Mouse (Mus musculus) kidney, adult 9 months (tissue): ENCODE data around the gene Dnm3.
"Not testable (repeated sequence)": the region's sequence is repeated elsewhere in the genome, so short reads cannot be mapped to it uniquely, and the experiment has no call there.

Experiments used
- DNase-seq: peaks from one replicate; pipeline ENCODE4 v3.0.0; 2022

The Dnm3 gene

GRCm38 (mm10) chr1:162425930-162426478 lies 51.8 kb downstream of the Dnm3 start:
- DNase-seq, result no peak

GRCm38 (mm10) chr1:162422826-162423225 lies 55.0 kb downstream of the Dnm3 start:
- DNase-seq, result no peak

- DNase-seq, result no peak
These were observed 64.0 kb downstream of the Dnm3 start for GRCm38 (mm10) chr1:162413791-162414190.

- no peak for DNase-seq
These were observed 64.9 kb downstream of the Dnm3 start for GRCm38 (mm10) chr1:162412787-162413429.

GRCm38 (mm10) chr1:162410207-162410965 lies 67.4 kb downstream of the Dnm3 start:
- DNase-seq, result no peak

- no peak for DNase-seq
These were observed 83.3 kb downstream of the Dnm3 start for GRCm38 (mm10) chr1:162394549-162394948.

- DNase-seq, result peak; percentile 40
These were observed 89.2 kb downstream of the Dnm3 start for GRCm38 (mm10) chr1:162388442-162389165.

- DNase-seq, result not testable (repeated sequence)
These were observed 104.8 kb downstream of the Dnm3 start for GRCm38 (mm10) chr1:162373068-162373467.

- no peak for DNase-seq
These were observed 108.1 kb downstream of the Dnm3 start for GRCm38 (mm10) chr1:162369726-162370125.

GRCm38 (mm10) chr1:162361978-162362377 lies 115.9 kb downstream of the Dnm3 start:
- no peak for DNase-seq

GRCm38 (mm10) chr1:162359270-162359669 lies 118.6 kb downstream of the Dnm3 start:
- DNase-seq, result peak; percentile 76

- peak; percentile 56 for DNase-seq
These were observed 119.8 kb downstream of the Dnm3 start for GRCm38 (mm10) chr1:162358036-162358435.

- no peak for DNase-seq
These were observed 121.4 kb downstream of the Dnm3 start for GRCm38 (mm10) chr1:162356481-162356880.

GRCm38 (mm10) chr1:162354780-162355179 lies 123.1 kb downstream of the Dnm3 start:
- DNase-seq, result no peak

- DNase-seq, result no peak
These were observed 124.0 kb downstream of the Dnm3 start for GRCm38 (mm10) chr1:162353831-162354230.

GRCm38 (mm10) chr1:162349306-162349705 lies 128.5 kb downstream of the Dnm3 start:
- DNase-seq, result no peak

GRCm38 (mm10) chr1:162346456-162347011 lies 131.3 kb downstream of the Dnm3 start:
- no peak for DNase-seq

GRCm38 (mm10) chr1:162337170-162337569 lies 140.7 kb downstream of the Dnm3 start:
- no peak for DNase-seq

- DNase-seq, result peak; percentile 50
These were observed 141.2 kb downstream of the Dnm3 start for GRCm38 (mm10) chr1:162336640-162337039.

- no peak for DNase-seq
These were observed 141.6 kb downstream of the Dnm3 start for GRCm38 (mm10) chr1:162336224-162336623.

- DNase-seq, result no peak
These were observed 149.2 kb downstream of the Dnm3 start for GRCm38 (mm10) chr1:162328673-162329072.

- DNase-seq, result no peak
These were observed 150.2 kb downstream of the Dnm3 start for GRCm38 (mm10) chr1:162327631-162328030.

GRCm38 (mm10) chr1:162324412-162324811 lies 153.4 kb downstream of the Dnm3 start:
- DNase-seq, result no peak
